Mouse (Mus musculus): ENCODE data around the gene Larp1. TPM values are rescaled to one million over a fixed set of nuclear protein-coding genes. Genes with fewer than 3 reads are reported as not detected.

Larp1 gene
- polyA plus RNA-seq (2014; fragmentation: Illumina TruSeq; extraction: RNeasy Lipid Tissue Mini Kit (QIAGEN cat#74804); ENCODE audit: low read depth, low replicate concordance) = 40.5 TPM

DNA sequence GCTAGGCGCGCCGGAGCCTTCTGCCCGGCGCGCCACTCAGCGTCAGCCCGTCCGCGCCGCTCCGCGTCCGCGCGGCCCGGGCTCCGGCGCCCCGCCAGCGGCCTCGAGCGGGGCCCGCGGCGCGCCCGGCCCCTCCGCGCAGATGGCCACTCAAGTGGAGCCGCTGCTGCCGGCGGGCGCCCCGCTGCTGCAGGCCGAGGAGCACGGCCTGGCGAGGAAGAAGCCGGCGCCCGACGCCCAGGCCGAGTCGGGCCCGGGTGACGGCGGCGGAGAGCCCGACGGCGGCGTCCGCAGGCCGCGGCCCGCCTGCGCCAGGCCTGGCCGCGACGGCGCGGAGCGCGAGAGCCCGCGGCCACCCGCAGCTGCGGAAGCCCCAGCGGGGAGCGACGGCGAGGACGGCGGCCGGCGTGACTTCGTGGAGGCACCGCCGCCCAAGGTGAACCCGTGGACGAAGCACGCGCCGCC lies at the start of gene Larp1:
Larp1 (plus strand) TSS at position 14 of the 465 bp plus-strand sequence.

DNA sequence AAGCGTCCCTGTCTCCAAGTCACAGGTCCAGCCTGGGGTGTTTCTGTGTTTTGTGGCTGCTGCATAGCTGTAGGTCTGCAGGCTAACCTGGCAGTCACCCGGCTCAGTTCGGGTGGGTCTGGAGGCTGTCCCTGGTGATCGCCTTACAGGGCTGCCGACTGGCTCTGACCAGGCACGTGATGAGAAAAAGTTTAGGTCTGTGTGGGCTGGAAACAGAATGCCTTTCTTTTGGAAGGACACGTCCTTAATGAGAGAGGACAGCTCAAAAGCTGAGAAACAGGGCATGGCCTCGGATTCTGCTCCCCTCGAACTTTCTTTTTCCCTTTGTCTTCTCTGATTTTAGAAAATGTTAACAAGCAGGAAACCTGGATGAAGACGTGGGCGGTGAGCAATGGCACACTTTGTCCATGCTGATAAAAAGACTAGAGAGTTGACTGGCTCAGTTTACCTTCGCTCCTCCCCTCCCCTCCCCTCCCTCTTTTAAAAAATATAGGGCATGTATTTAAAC lies 84.2 kb downstream of the Larp1 start, which contains the start of gene Gm12248:
Gm12248 (minus strand) TSS at position 114 of the 508 bp plus-strand sequence.

DNA sequence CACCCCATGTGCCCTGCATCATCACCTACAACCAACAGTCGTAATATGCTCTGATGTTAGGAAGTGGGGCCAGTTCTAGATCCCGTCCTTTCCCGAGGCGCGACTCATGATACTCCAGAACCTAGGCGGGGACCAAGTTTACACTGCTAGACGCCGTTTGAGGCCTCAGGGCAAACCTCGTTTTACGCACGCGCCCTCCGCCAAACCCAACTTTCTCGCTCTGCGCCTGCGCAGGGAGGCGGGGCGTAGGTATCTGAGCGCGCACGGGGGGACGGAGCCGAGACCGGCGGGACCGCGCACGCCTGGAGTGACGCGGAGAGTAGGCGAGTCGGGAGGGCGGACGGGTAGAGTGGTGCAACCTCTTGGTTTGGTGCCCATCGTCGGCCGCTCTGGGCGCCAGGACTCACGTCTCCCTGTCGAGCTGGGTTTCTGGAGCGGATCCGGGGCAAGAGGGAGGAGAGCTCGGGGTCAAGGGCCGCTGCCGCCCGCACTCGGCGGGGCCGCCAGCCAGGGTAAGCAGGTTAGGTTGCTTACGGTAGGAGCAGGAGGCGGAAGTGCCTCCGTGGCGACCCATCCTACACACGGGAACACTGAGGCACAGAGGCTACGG lies 94.9 kb downstream of the Larp1 start, which contains the start of gene Cnot8:
Cnot8 (plus strand) TSS at position 457 of the 610 bp plus-strand sequence.

Other genes with a start within 250 kb of the Larp1 start
- 31.8 TPM for gene Sap30l, start 207.4 kb upstream of the Larp1 start, polyA plus RNA-seq (2014; fragmentation: Illumina TruSeq; extraction: RNeasy Lipid Tissue Mini Kit (QIAGEN cat#74804); ENCODE audit: low read depth, low replicate concordance)
- gene Hand1, start 176.2 kb upstream of the Larp1 start, polyA plus RNA-seq (2014; fragmentation: Illumina TruSeq; extraction: RNeasy Lipid Tissue Mini Kit (QIAGEN cat#74804); ENCODE audit: low read depth, low replicate concordance) = not detected
- gene Gm12248, start 84.1 kb downstream of the Larp1 start, polyA plus RNA-seq (2014; fragmentation: Illumina TruSeq; extraction: RNeasy Lipid Tissue Mini Kit (QIAGEN cat#74804); ENCODE audit: low read depth, low replicate concordance) = not detected
- gene Cnot8, start 95.1 kb downstream of the Larp1 start, polyA plus RNA-seq (2014; fragmentation: Illumina TruSeq; extraction: RNeasy Lipid Tissue Mini Kit (QIAGEN cat#74804); ENCODE audit: low read depth, low replicate concordance) = 45.8 TPM
- gene Gemin5, start 159.5 kb downstream of the Larp1 start, polyA plus RNA-seq (2014; fragmentation: Illumina TruSeq; extraction: RNeasy Lipid Tissue Mini Kit (QIAGEN cat#74804); ENCODE audit: low read depth, low replicate concordance) = 6.6 TPM
- 71.7 TPM for gene Mrpl22, start 162.6 kb downstream of the Larp1 start, polyA plus RNA-seq (2014; fragmentation: Illumina TruSeq; extraction: RNeasy Lipid Tissue Mini Kit (QIAGEN cat#74804); ENCODE audit: low read depth, low replicate concordance)
- gene Igtp, start 190.5 kb downstream of the Larp1 start, polyA plus RNA-seq (2014; fragmentation: Illumina TruSeq; extraction: RNeasy Lipid Tissue Mini Kit (QIAGEN cat#74804); ENCODE audit: low read depth, low replicate concordance) = 17.0 TPM
- gene Irgm2, start 190.6 kb downstream of the Larp1 start, polyA plus RNA-seq (2014; fragmentation: Illumina TruSeq; extraction: RNeasy Lipid Tissue Mini Kit (QIAGEN cat#74804); ENCODE audit: low read depth, low replicate concordance) = 13.4 TPM